Mouse (Mus musculus) midbrain, embryonic 12.5 days (tissue): ENCODE results near the gene Muc5b. TPM values are rescaled to one million over a fixed set of nuclear protein-coding genes. Genes with fewer than 3 reads are reported as not detected.
"Not testable (repeated sequence)": the region's sequence is repeated elsewhere in the genome, so short reads cannot be mapped to it uniquely, and the experiment has no call there.

ENCODE experiments used
- ATAC-seq: fragments of 200-750 bp; cut with Nextera tagmentation; 2 replicates; pipeline ENCODE4 v1.8.0; 2017; ENCODE audit warnings: low read depth, moderate TSS enrichment, moderate library complexity; ENCODE audit not compliant: low FRiP score
- H3K27ac ChIP-seq: fragments of 300-500 bp; sonication (generic); replicated peaks from 2 replicates; pipeline ENCODE4 v1.5.1; 2016; ENCODE audit warnings: mild to moderate bottlenecking
- H3K27me3 ChIP-seq: fragments of 300-500 bp; sonication (generic); 2 replicates; pipeline ENCODE4 v1.6.1; 2016; ENCODE audit warnings: mild to moderate bottlenecking
- H3K36me3 ChIP-seq: fragments of 300-500 bp; sonication (generic); 2 replicates; pipeline ENCODE4 v1.6.1; 2016
- H3K4me1 ChIP-seq: fragments of 300-500 bp; sonication (generic); 2 replicates; pipeline ENCODE4 v1.6.1; 2016
- H3K4me2 ChIP-seq: fragments of 300-500 bp; sonication (generic); replicated peaks from 2 replicates; pipeline ENCODE4 v1.6.1; 2016; ENCODE audit warnings: mild to moderate bottlenecking, moderate library complexity
- H3K4me3 ChIP-seq: fragments of 300-500 bp; sonication (generic); 2 replicates; pipeline ENCODE4 v1.5.1; 2016; ENCODE audit warnings: mild to moderate bottlenecking
- H3K9ac ChIP-seq: fragments of 300-500 bp; sonication (generic); replicated peaks from 2 replicates; pipeline ENCODE4 v1.6.1; 2016; ENCODE audit warnings: mild to moderate bottlenecking, moderate library complexity
- H3K9me3 ChIP-seq: fragments of 300-500 bp; sonication (generic); 2 replicates; pipeline ENCODE4 v1.6.1; 2016; ENCODE audit warnings: mild to moderate bottlenecking
- WGBS: fragments of 180-500 bp; shearing (Covaris S2); methylation state at CpG from one replicate; pipeline ENCODE4 v1.1.7; 2016; 5-methylcytosine and 5-hydroxymethylcytosine counted together
- polyA plus RNA-seq: library from polyadenylated mRNA; unstranded; fragments of >200 nt; fragmentation: Nextera tagmentation; extraction: Ambion mirVana; gene quantifications from 2 replicates; pipeline ENCODE4 v1.2.1, GENCODE M21; 2016

Muc5b gene
- 0.03 and 0.04 TPM in 2 replicates for polyA plus RNA-seq

DNA sequence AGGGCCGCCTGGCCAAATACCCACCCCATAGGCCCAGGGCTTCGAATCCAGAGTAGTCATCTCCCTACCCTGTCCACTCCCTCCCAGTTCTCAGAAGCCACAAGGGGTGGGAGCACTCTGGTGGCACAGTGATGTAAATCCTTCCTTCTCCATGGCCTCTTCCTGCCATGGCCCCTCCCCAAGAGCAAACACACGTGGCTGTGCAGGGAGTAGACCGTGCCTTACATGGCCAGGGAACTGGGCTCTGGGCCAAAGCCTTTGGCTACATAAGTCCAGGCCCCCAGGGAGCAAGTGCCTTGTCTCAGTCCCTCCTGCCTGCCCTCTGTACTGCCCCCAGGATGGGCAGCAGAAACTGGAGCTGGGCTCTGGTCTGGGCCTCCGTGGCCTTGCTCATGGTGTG is at the start of gene Muc5b:
TSS of gene Muc5b (plus strand) at position 292 of the 400 bp plus-strand sequence.
- WGBS = 68% methylated on average over 5 of the region's 5 CpGs
- no peak within 1 kb of the TSS for H3K4me2 ChIP-seq
- no peaks in the 10 kb centered on the region for H3K4me1 ChIP-seq
- no peak for ATAC-seq
- H3K4me3 ChIP-seq = no peak within 1 kb of the TSS
- H3K27ac ChIP-seq = no peak within 1 kb of the TSS
- H3K36me3 ChIP-seq = no peaks in the 10 kb centered on the region
- no peaks in the 10 kb centered on the region for H3K27me3 ChIP-seq
- H3K9ac ChIP-seq = no peak within 1 kb of the TSS
- H3K9me3 ChIP-seq = no peaks in the 10 kb centered on the region

DNA sequence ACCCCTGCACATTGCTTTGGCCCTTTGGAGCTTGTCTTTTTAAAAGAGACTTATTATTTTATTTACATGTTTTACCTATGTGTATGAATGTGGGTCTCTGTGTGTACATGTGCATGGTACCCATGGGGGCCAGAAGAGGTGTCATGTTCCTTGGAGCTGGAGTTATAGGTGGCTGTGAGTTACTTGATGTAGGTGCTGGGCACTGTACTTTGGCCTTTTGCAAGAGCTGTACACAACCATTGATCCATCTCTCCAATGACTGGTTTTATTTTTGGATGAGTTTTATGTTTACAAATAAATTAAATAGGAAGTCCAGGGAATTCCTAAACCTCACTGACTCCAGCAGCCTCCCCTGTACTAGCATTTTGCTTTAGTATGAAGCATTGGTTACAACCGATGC is 44.6 kb upstream of the Muc5b start:
- Histone ChIP-seq H3K27me3 (no peaks in the 10 kb centered on the region), H3K4me2 (no peak overlapping the region), H3K36me3 (no peaks in the 10 kb centered on the region), H3K9ac (no peak overlapping the region), H3K27ac (no peak overlapping the region), H3K4me1 (no peaks in the 10 kb centered on the region), H3K4me3 (no peak overlapping the region), H3K9me3 (0 out of 2 replicates have a peak, but pooled peaks cover 5% of the 10 kb centered on the region)
- WGBS = 94% methylated on average over 1 of the region's 1 CpGs
- no peak for ATAC-seq

DNA sequence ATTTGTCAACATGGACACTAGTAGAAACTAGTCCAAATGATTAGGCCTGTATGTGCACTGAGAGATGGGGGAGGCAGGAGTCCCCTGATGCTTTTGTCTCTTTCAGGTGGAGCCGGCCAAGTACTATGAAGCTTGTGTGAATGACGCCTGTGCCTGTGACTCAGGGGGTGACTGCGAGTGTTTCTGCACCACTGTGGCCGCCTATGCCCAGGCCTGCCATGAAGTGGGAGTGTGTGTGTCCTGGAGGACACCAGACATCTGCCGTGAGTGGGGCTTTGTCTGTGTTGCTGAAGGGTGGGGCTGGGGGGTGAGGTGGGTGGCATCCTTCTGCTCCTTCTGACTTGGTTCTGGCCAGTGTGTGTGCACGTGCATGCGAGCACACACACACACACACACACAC is 35.7 kb upstream of the Muc5b start:
- Histone ChIP-seq H3K27ac (no peak overlapping the region), H3K4me1 (no peaks in the 10 kb centered on the region), H3K4me3 (no peak overlapping the region), H3K9me3 (0 out of 2 replicates have a peak, but pooled peaks cover 3% of the 10 kb centered on the region), H3K4me2 (no peak overlapping the region), H3K27me3 (no peaks in the 10 kb centered on the region), H3K9ac (no peak overlapping the region), H3K36me3 (no peaks in the 10 kb centered on the region)
- 91% methylated on average over 7 of the region's 7 CpGs for WGBS
- no peak for ATAC-seq

DNA sequence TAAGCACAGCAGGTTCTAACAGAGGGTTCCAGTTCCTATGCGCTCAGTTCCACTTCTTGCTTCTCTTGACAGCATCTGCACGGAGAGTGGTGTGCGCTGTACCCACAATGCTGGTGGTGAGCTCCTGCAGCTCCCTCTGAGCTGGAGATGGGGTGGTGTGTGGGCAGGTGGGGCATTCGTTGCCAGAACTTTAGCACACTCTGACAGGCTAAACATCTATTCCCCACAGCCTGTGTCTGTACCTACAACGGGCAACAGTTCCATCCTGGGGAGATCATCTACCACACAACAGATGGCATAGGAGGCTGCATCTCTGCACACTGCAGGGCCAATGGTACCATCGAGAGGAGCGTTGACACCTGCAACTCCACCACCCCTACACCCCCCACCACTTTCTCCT is 33.5 kb upstream of the Muc5b start:
- H3K9ac ChIP-seq = no peak overlapping the region
- no peak overlapping the region for H3K27ac ChIP-seq
- no peaks in the 10 kb centered on the region for H3K9me3 ChIP-seq
- H3K4me1 ChIP-seq = no peaks in the 10 kb centered on the region
- no peaks in the 10 kb centered on the region for H3K27me3 ChIP-seq
- ATAC-seq = no peak
- no peaks in the 10 kb centered on the region for H3K36me3 ChIP-seq
- 90% methylated on average over 7 of the region's 7 CpGs for WGBS
- no peak overlapping the region for H3K4me2 ChIP-seq
- H3K4me3 ChIP-seq = no peak overlapping the region

DNA sequence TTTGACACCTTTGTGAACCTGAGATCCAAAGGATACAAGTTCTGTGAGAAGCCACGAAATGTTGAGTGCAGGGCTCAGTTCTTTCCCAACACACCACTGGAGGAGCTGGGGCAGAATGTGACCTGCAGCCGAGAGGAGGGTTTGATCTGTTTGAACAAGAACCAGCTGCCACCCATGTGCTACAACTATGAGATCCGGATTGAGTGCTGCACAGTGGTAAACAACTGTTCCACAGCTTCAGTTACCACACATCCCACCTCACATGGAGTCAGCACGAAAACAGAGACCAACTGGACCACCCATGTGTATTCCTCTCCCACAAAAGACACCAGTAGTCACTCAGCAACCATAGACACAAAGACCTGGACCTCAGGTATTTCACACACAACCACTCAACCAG is 31.0 kb upstream of the Muc5b start:
- not testable (repeated sequence) for ATAC-seq, H3K36me3 ChIP-seq, H3K4me1 ChIP-seq, H3K27ac ChIP-seq, H3K9ac ChIP-seq, H3K27me3 ChIP-seq, H3K4me3 ChIP-seq, H3K9me3 ChIP-seq, H3K4me2 ChIP-seq
- no CpG with 5 or more reads among the region's 4 CpGs for WGBS

DNA sequence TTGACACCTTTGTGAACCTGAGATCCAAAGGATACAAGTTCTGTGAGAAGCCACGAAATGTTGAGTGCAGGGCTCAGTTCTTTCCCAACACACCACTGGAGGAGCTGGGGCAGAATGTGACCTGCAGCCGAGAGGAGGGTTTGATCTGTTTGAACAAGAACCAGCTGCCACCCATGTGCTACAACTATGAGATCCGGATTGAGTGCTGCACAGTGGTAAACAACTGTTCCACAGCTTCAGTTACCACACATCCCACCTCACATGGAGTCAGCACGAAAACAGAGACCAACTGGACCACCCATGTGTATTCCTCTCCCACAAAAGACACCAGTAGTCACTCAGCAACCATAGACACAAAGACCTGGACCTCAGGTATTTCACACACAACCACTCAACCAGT is 28.9 kb upstream of the Muc5b start:
- H3K4me1 ChIP-seq, H3K27me3 ChIP-seq, H3K4me2 ChIP-seq, H3K9ac ChIP-seq, H3K27ac ChIP-seq, H3K4me3 ChIP-seq, ATAC-seq, H3K36me3 ChIP-seq, H3K9me3 ChIP-seq: not testable (repeated sequence)
- WGBS = no CpG with 5 or more reads among the region's 4 CpGs

DNA sequence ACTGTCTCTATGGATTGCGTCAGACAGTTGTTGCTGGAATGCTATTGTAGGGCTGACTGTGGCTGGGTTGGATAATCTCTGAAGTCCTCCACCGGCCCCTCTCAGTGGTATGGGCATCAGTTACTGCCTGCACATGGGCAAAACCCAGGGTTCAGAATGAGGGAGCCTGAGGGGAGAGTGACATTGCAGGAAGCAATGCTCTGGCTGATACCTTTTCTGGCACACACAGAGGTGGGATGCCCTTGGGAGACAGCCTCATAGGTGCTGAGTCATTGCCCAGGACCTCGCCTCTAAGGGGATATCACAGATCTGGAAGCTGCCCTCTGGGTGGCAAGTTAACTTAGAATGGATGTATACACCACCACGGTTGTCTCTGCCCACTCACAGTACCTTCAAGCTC is 25.5 kb upstream of the Muc5b start:
- Histone ChIP-seq H3K9me3 (no peaks in the 10 kb centered on the region), H3K9ac (no peak overlapping the region), H3K27me3 (no peaks in the 10 kb centered on the region), H3K36me3 (no peaks in the 10 kb centered on the region), H3K4me2 (no peak overlapping the region), H3K27ac (no peak overlapping the region), H3K4me3 (no peak overlapping the region), H3K4me1 (peaks cover 9% of the 10 kb centered on the region)
- WGBS = 80% methylated on average over 4 of the region's 4 CpGs
- ATAC-seq = no peak

DNA sequence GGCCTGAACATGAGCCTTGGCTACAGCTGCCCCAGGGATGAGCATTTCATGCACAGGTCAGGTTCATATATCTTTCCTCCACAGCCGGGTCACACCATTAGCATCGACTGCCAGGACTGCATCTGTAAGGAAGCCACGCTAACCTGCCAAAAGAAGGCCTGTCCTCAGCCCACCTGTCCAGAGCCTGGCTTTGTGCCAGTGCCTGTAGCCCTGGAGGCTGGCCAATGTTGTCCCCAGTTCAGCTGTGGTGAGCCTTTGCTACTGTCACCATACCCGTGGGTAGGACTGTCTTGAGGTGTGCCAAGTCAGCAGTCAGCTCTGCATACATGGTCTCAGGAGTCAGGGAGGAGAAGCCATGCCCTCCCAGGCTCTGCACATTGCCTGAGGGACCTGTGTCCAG is 23.5 kb upstream of the Muc5b start:
- Histone ChIP-seq H3K36me3 (no peaks in the 10 kb centered on the region), H3K27me3 (no peaks in the 10 kb centered on the region), H3K4me3 (no peak overlapping the region), H3K9ac (no peak overlapping the region), H3K27ac (no peak overlapping the region), H3K4me1 (peaks cover 9% of the 10 kb centered on the region), H3K4me2 (no peak overlapping the region), H3K9me3 (no peaks in the 10 kb centered on the region)
- ATAC-seq = no peak
- WGBS = 85% methylated on average over 4 of the region's 4 CpGs

DNA sequence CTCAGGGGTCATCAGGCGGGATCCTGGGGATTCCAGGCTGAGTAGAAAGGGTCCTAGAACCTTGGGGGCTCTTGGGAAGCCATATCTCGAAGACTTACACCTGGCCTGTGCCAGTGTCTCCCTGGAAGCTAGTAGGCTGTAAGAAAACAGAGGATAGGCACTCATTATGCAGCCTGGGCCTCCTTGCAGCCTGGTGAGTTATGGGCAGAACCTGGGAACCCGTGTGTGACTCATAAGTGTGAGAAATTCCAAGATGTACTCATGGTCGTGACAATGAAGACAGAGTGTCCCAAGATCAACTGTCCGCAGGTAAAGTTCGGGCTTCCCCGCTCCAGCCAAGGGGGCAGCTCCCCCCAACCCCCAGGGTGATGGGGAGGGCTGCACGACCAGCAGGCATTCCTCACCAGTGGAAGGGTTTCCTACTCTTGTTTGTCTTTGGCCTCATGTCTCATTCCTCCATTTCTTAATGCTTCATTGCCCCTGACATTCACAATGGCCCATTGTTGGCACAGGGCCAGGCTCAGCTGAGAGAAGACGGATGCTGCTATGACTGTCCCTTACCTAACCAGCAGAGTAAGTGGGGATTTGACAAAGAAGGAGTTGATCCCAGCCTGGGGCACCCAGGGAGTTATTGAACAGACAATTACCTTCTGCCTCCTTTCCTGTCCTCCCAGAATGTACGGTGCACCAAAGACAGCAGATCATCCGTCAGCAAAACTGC is 21.4 kb upstream of the Muc5b start:
- H3K36me3 ChIP-seq = no peaks in the 10 kb centered on the region
- H3K4me3 ChIP-seq = no peak overlapping the region
- no peak overlapping the region for H3K4me2 ChIP-seq
- H3K9me3 ChIP-seq = no peaks in the 10 kb centered on the region
- ATAC-seq = no peak
- H3K4me1 ChIP-seq = peaks cover 9% of the 10 kb centered on the region
- no peak overlapping the region for H3K9ac ChIP-seq
- no peak overlapping the region for H3K27ac ChIP-seq
- H3K27me3 ChIP-seq = no peaks in the 10 kb centered on the region
- WGBS = 72% methylated on average over 11 of the region's 11 CpGs

DNA sequence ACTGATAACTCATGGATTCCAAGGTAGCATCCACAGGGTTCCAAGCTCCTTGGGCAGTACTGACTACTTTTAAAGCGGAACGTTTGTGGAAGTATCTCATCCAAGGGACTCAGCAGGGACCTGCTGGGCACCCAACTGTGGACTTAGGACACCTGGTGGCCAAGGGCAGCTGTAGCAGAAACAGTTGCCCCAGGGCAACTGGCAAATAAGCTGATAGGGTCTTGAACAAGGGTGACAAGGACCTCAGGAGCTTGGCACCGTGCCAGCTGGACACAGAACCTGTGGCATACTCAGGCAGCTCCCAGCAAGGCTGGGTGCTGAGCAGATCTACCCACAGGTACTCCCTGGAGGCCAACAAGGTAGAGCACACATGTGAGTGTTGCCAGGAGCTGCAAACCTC is 20.6 kb upstream of the Muc5b start:
- Histone ChIP-seq H3K27me3 (no peaks in the 10 kb centered on the region), H3K4me3 (no peak overlapping the region), H3K4me2 (no peak overlapping the region), H3K4me1 (peaks cover 11% of the 10 kb centered on the region), H3K27ac (no peak overlapping the region), H3K9me3 (no peaks in the 10 kb centered on the region), H3K9ac (no peak overlapping the region), H3K36me3 (no peaks in the 10 kb centered on the region)
- ATAC-seq = no peak
- 90% methylated on average over 3 of the region's 3 CpGs for WGBS

DNA sequence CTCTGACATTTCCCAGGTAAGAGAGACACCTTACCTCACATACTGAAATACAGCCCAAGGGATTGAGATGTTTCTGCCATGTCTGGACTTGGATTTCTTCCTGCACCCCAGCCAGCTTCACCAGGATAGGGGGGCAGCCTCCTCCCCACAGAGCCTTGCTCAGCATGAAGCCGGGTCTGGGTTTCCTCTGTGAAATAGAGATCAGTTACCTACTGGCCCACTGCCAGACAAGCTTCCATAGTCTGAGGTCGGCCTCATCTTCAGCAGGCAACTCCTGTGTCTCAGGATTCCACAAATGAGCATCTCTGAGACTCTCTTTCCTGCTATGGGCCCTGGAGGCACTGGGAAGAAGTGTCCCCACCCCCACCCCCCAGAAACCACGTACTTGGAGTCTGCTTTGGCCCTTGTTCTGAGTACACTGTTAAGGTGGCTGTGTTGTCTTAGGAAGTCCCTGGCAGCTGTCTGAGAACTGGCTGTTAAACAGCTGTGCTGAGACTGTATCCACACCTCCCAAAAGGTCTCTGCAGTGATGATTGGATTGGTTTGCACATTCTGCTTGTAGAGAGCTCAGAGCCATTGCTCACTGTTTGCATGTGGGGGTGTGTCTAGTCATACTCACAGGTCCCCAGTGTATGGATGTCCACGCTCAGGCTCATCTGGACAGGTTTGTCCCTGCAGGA is 16.1 kb upstream of the Muc5b start:
- no peak overlapping the region for H3K27ac ChIP-seq
- H3K27me3 ChIP-seq = no peaks in the 10 kb centered on the region
- no peaks in the 10 kb centered on the region for H3K9me3 ChIP-seq
- H3K36me3 ChIP-seq = no peaks in the 10 kb centered on the region
- H3K4me1 ChIP-seq = peaks cover 5% of the 10 kb centered on the region; the same call in 1 of the 2 replicates
- 72% methylated on average over 4 of the region's 4 CpGs for WGBS
- H3K9ac ChIP-seq = no peak overlapping the region
- no peak for ATAC-seq
- no peak overlapping the region for H3K4me3 ChIP-seq
- H3K4me2 ChIP-seq = no peak overlapping the region

DNA sequence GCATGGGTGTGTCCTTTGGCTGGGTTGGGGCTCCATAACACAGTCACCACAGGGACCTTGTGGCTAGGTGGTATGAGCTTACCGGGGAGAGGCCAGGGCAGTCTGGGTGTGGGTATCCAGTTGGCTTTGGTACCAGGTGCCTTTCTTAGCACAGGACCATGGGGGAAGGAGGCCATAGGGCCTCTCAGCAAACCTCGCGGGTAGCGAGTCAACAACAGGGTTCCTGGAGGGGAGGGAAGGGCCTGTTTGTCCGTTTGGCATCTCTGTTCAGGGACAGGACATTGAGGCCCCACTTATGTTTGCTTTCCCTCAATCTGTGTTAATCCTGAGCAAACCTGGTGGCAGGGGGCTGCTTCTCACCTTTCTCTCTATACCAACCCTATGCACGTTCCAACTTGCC is 15.2 kb upstream of the Muc5b start:
- WGBS = 80% methylated on average over 6 of the region's 6 CpGs
- no peak overlapping the region for H3K4me3 ChIP-seq
- no peak for ATAC-seq
- H3K9me3 ChIP-seq = no peaks in the 10 kb centered on the region
- no peak overlapping the region for H3K9ac ChIP-seq
- no peak overlapping the region for H3K4me2 ChIP-seq
- H3K27ac ChIP-seq = no peak overlapping the region
- H3K36me3 ChIP-seq = no peaks in the 10 kb centered on the region
- no peaks in the 10 kb centered on the region for H3K27me3 ChIP-seq
- 0 out of 2 replicates have a peak, but pooled peaks cover 2% of the 10 kb centered on the region for H3K4me1 ChIP-seq
